Mouse (Mus musculus) mouse embryonic stem cell (cell line): ENCODE data around the gene Tox3.

Source experiments
- in situ Hi-C, 2 experiments: fragments of 300-500 bp; cut with MboI; formaldehyde crosslinking; loops; 1 replicate in 1 of 2; 3 replicates in 1 of 2; pipeline ENCODE4 v1.14.3; 2019 to 2020; ENCODE audit warnings: low sequenced_read_pairs in 2 of 2, low pct_unique_long_range_greater_than_20kb in 1 of 2, mixed read lengths in 1 of 2; ENCODE audit not compliant: unreplicated experiment in 1 of 2

Gene Tox3

DNA sequence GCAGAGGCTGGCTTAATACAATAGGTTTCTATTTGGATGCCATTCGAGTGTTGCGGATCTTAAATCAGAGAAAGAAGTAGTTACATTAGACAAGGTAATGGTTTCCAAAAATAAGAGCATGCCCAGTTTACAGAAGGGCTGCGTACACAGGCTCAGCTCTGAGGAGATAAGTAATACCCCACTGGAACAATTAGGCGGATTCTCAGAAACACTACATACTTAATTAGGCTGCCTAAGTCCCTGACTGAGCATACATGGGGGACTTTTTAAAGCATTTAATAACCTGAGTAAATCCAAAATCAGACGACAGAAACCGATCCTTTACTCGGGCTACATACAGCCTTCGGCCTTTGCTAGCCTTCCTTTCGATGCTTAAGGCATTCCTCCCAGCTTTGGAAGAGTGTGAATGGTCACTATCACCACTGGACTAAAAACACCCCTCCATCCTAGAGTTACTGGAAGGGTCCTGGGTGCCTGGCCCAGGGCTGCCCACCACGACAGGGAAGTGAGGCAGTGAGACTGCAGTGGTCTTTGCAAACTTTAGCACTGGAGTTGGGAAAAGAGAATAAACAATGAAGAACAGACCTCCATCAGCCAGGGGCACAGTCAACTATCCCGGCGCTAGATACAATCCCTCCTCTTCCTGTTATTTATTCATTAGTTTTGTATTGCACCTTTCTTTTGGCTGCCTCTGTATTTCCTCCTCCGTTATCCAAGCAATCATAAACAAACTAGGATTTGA is 1.8 kb downstream of the Tox3 start:
- in situ Hi-C loops = no loop called here

DNA sequence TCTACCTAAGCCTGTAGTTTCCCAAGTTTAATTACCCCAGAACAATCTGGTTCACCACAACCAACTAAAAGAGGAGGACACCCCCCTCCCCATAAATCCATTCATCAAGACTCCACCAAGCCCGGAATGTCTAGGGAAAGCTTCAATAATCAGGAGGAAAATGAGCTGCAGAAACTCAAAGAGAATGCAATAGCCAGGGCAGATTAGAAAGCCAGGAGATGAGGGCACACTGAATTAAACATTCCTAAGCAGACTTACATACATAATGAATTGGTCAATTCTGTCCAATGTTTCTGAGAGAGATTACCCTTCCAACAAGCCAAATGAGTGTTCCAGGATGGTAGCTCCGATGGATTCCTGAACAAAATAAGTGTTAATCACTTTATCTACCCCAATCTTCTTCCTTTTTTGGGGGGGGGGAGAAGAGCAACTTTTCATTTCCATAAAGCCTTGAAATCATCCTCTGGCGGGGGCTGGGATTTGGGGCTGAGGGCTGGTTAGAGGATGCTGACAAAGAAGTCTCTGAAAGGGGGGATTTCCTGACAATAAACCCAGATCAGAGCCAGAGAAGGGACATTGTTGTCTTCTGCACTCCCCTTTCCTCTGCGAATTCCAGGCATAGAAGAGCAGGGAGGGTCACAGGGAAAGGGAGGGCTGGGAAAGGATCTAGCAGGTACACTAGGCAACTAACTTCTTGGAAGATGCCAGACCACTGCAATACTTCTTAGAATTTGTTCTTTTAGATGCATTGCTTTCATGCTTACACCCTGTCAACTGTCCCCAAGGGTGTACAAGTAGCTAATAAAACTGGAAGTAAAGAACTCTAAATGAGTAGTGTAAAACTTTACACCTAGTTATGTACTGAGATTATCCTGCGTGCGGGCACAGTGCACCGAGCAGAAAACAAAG is 17.5 kb downstream of the Tox3 start:
- in situ Hi-C loops = no loop called here

DNA sequence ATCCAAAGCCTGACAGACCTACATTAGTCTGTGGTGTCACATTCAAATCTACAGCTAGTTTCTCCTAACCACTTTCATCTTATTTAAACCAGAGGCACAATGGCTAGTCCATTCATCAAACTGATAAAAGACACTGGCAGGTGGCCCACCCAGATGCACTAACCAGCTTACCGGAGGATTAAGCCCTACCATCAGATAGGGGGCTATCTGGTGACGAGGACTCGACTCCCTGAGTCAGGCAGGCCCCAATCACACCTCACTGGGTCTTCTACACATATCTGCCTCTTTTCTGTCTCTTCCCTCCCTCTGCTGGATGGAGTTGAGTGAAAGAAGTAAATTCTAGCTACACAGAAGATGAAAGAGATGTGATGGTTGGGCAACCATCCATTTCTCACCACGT is 24.3 kb downstream of the Tox3 start:
- in situ Hi-C loops = no loop called here

DNA sequence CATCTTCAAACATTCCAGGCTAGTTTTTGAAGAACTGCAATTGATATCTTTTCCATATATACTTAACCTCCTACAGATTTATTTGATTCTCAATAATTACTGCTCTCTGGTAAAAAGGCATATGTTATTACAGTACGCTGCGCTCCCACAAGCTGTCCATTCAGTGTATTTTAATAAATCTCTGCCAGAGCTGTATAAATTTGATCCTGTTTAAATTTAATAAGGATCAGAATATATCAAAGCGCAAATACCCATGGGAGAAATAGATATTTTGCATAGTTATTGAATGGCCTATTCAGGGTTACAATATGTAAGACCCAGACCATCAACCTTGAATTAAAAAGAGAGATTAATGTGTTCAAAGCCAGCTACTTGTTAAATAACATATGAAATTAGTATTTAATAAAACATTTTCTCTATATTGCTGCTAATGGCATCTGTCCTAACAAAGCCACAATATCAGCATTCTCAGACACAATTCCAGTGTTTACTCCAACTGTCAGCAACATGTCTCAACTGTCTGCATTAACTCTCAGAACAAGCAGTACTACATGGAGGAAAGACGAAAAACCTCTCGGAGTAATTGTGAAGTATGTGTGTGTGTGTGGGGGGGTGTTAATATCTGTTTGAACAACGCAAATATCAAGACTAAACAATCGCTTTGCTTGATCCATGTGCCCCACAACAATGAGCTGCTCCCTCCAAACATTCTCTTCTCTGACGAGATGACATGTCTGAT is 25.3 kb downstream of the Tox3 start:
- in situ Hi-C loops = no loop called here

DNA sequence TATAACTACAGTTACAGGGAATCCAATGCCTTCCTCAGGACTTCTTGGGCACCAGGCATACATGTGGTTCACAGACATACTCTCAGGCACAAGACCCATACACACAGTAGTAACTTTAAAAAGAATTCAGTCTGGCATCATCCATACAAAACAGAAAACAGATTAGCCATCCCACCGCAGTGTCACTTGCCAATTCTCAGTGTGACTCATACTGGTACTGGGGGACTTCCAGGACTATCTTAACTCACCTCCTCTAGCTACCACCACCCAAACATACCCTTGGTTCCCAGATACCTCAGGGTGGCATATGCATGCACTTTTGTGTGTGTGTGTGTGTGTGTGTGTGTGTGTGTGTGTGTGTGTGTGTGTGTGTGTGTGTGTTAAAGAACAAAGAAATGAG is 26.9 kb downstream of the Tox3 start:
- in situ Hi-C loops = no loop called here

DNA sequence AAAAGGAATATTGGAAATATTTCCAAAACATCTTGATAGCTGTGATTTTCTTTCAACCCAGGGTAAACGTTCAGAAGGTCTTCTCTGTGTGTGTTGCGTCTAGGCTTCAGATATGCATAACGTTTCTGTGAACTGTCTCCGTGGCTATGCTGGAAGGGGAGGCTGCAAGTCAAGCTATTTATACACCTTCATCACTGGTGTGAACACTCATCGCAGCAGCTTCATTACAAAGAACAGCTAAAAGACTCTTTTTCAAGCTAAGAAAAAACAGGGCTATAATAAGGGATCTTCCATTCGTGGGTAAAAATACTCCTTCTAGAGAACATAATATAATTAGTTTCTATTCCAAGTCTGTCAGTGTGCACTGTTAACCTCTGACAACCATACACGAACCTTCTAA is 33.8 kb downstream of the Tox3 start:
- in situ Hi-C loops = no loop called here

DNA sequence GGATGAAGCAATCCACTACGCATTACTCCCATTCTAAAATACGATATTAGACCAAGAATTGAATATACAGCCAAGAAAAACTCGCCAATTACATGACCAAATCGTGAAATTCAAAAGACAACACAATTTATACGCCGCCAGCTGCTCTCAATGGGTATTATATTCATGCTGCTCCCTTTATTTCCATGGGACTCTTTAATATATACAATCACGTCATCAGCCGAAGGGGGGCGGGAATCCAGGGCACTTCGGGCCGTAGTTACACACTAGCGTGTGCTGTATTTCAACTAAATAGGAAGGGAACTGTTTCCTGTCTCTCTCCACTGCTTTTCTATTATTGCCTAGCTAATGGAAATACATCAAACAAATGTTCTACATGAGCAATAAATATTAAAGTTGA is 45.2 kb downstream of the Tox3 start:
- in situ Hi-C loops = no loop called here

DNA sequence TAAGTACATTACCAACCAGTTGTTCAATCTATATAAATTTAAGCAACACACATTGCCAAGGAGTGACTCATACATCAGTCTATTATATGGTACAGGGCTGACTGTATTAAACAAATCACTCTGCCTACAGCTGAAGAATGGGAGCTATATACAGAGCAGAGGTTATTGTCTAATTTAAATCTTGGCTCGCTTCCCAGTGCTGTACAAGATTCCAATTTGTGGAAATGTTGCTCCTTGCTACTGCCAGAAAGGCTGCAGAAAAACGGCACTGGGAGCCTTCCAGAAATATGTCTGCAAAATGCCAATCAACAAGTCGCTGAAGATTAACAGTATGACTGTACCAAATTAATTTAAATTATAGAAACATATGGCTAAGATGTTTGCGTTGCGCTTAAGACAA is 45.9 kb downstream of the Tox3 start:
- in situ Hi-C loops = no loop called here

DNA sequence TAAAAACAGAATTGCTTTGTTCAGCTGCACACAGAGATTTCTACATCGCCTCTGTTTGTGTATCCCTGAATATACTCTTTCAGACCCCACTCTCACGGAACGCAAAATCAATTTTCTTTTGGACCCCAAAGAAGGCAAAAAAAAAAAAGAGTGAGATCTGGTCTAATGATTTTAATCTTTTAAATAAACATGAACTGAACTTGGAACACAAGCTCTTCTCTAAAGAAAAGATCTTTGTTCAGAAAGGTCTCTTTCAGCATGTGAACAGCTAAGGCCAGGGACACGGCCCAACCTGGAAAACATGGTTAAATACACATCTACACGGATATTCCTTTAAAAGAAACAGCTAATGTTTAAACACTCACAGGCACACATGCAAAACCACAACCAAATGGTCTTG is 46.6 kb downstream of the Tox3 start:
- in situ Hi-C loops = no loop called here

DNA sequence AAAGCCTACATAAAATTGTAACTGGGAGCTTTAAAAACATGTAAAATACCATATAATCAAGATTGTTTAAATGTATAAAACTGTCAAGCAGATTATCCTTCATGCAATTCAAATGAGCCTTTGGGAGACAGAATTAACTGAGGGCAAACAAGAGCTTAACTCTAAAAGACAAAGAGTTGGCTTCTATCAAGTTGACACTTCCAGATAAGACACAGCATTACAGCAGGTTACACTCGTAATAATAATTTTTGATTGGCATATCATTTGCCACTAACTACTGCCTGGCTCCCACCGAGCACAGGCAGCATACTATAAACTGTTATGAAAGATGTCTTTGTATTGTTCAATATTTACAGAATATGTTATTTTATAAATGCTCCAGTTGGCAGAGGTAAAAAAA is 47.2 kb downstream of the Tox3 start:
- in situ Hi-C loops = no loop called here

DNA sequence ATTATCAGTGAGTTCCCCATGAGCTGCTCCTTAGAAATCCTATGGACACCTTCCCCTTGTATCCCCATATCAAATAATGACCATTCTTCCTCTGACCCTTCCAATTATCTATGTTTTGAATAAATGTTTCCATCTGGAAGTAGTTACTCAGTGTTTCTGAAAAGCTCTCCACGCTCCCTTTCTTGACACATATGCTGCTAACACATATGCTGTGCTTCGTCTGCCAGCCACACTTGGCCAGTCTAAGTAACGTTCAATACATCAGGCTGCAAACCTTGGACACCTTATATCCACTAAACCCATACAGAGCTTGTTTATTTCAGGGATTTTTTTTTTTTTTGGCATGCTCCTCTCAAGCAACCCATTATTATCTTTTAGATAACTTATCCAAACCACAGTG is 54.1 kb downstream of the Tox3 start:
- in situ Hi-C loops = no loop called here

DNA sequence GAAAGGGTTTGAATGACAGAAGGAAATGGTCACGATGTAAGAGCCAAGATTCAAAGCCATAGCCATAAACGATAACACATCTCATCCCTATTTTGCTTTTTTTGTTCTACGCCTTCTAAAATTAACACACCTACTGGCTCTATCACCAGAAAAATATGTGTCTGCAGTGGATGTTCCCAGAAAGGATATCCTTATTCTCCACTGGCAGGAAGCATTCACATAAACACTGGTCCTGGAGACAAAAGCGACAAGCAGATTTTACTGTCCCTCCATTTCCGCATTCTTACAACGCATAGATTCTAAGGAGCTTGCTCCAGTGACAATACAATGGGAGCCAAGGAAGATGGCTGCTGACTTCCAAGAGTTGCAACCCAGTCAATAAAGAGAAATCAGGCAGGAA is 57.3 kb downstream of the Tox3 start:
- in situ Hi-C loops = no loop called here

DNA sequence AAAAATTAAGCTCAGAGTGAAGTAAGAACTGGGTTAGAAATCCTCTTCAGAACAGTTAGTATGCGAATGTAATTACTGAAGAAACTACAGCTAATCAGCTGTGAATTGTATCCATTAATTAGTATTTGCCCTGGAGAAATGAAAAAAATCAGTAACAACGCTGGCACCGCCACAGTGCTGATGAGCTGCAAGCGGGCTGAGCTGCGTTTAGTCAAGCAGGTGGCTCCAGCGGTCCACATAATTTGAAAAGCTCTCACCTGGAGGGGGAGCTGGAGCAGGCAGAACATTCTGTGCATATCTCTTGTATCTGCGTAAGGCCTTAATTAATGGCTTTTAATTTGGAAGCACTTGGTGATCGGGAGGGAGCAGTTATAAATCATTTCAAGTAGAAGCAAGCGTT is 71.4 kb downstream of the Tox3 start:
- in situ Hi-C loops = no loop called here

DNA sequence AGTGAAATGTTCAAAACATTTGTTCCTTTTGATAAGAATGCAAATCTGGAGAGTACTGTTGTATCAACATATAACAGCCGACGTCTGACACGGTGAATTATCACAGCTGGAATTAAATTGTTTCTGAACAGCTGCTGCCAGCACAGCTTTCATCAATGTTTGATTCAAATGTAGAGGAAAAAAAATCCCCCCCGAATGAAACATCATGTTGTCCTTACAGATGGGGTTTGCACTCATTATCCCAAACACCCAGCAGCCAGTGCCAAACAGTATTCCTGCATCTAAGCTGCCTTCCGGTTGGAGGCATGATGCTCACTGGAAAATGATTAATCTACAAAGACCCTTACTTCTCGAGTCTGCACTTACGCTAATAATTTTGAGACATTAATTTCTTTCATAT is 75.0 kb downstream of the Tox3 start:
- in situ Hi-C loops = no loop called here

DNA sequence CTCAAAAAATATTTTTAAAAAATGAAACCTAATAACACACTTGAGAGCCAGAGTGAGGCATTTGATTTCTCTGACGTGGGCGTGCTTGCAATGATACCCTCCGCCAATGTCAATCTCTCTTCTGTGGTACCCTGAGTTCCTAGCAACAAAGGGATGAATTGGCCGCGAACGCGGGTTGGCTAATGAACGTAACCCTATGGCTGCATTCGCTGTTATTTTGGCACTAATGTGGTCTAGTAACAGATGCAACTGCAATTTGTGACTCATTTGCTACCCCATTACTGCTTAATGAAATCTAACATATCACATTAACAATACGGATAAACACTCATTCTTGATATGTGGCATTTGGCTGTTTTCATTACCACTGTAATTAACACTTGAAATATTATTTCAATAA is 76.2 kb downstream of the Tox3 start:
- in situ Hi-C loops = no loop called here

DNA sequence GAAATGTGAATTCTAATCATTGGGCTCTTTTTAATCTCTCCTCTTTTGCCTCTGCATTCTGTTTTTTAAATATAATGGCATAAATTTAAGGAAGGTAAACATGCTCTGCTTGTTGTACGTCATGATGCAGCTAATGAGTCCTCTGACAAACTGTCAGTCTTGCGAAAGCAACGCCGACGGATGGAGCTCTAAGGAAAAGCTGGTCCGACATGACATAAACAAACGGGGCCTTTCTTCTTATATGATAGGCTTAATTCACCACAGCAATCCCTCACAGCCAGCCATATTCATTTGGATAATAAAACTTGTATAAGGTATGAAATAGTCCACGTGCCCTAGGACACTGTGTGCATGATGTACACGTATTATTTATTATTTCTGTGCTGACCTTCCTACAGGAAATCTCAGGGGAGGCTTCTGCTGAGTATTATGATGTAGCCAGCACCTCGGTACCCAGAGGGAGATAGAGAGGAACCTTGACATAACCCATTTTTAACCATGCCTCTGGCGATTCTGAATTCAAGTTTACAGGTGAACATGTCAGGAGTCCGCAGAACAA is 80.4 kb downstream of the Tox3 start:
- in situ Hi-C loops = no loop called here

DNA sequence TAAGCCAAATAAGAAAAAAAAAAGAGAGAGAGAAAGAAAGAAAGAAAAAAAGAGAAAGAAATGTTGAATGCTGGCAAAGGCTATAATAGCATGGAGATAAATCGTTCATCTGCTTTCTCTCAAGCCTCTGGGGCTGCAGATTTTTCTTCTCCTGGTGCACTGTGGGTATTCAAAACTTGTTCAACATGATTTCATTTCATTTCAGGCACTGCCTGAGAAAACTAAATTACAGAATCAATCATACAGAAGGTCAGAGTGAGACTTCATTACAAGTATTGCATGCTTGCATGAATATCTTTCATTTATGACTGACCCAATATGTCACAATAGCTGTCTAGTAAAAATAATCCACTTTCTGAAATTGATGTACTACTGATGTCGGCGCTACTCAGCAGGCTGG is 81.2 kb downstream of the Tox3 start:
- in situ Hi-C loops = no loop called here

DNA sequence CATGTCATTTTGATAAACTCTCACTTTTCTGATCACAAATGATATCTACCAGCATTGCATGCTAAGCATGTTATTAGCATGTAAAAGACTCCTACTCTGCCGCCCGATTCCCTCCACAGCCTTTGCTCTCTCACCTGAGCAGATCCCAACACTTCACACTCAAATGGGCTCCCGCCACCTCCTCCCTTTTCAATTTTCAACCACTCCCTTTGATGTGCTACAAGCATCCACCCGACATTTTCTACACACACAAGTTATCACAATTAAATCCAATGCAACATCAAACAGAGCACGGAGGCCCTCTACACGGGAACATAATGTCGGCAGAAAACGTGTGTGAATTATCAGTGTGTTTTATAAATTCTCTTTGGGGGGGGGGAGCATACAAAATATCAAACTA is 81.9 kb downstream of the Tox3 start:
- in situ Hi-C loops = no loop called here
